Mouse (Mus musculus) central nervous system, embryonic 14 days (tissue): ENCODE data around the gene Tcaf2. TPM values are rescaled to one million over a fixed set of nuclear protein-coding genes. Genes with fewer than 3 reads are reported as not detected.

Experiments
- polyA plus RNA-seq: library from polyadenylated mRNA; depleted of rRNA; stranded (reverse); fragments of >200 nt; gene quantifications from 2 replicates; pipeline ENCODE4 v1.2.3, GENCODE M21; 2012; rRNA removed

Tcaf2 gene
- 1.4 and 2.1 TPM in 2 replicates for polyA plus RNA-seq

GRCm38 (mm10) chr6:42644912-42645549, at the start of gene Tcaf2:
Tcaf2 (minus strand) TSS chr6:42645254.

GRCm38 (mm10) chr6:42597592-42597991, 47.5 kb downstream of the Tcaf2 start, which contains the start of gene Tcaf3:
Tcaf3 (minus strand) TSS chr6:42597692.

Other genes starting within 250 kb of the Tcaf2 start
- gene Tas2r143, start 245.0 kb downstream of the Tcaf2 start, polyA plus RNA-seq: not detected in 2 replicates
- gene Tas2r135, start 239.8 kb downstream of the Tcaf2 start, polyA plus RNA-seq: 0.07 TPM in 1 of 2 replicates, not detected in the other
- not detected in 2 replicates for gene Tas2r126, start 210.7 kb downstream of the Tcaf2 start, polyA plus RNA-seq
- gene Olfr458, start 180.1 kb downstream of the Tcaf2 start, polyA plus RNA-seq: not detected in 2 replicates
- not detected in 2 replicates for gene Olfr457, start 168.9 kb downstream of the Tcaf2 start, polyA plus RNA-seq
- not detected in 2 replicates for gene Olfr456, start 158.0 kb downstream of the Tcaf2 start, polyA plus RNA-seq
- gene Olfr455, start 97.7 kb downstream of the Tcaf2 start, polyA plus RNA-seq: not detected in 2 replicates
- not detected in 2 replicates for gene Tcaf3, start 47.6 kb downstream of the Tcaf2 start, polyA plus RNA-seq
- 138 and 142 TPM in 2 replicates for gene Tcaf1, start 64.8 kb upstream of the Tcaf2 start, polyA plus RNA-seq
- not detected in 2 replicates for gene Olfr453, start 94.1 kb upstream of the Tcaf2 start, polyA plus RNA-seq
- gene Olfr38, start 111.2 kb upstream of the Tcaf2 start, polyA plus RNA-seq: not detected in 2 replicates
- gene Olfr452, start 139.8 kb upstream of the Tcaf2 start, polyA plus RNA-seq: not detected in 2 replicates
- gene Olfr450, start 166.7 kb upstream of the Tcaf2 start, polyA plus RNA-seq: not detected in 2 replicates
- gene Olfr449, start 189.1 kb upstream of the Tcaf2 start, polyA plus RNA-seq: not detected in 2 replicates
- not detected in 2 replicates for gene Olfr448, start 245.2 kb upstream of the Tcaf2 start, polyA plus RNA-seq